In genomic region chr11:120186145-120186740, GRCm38 (mm10) we compare ENCODE assay signal across 8 mouse cellular contexts. TPM values are rescaled to one million over a fixed set of nuclear protein-coding genes. Genes with fewer than 3 reads are reported as not detected.
A peak's percentile ranks its signal among the peaks of the same experiment; 100 is the strongest.
DNase-seq lines count a peak whose midpoint lies in the region; ATAC-seq and TF ChIP-seq lines count a peak whose summit lies in the region.

No protein-coding gene starts in this region.

- peaks cover 18% of the 10 kb centered on the region for H3K4me1 ChIP-seq in cerebellum, adult 2 months (ENCODE audit: control insufficient read depth, insufficient read depth, low read length)
- peaks cover 47% of the 10 kb centered on the region for H3K4me1 ChIP-seq in testis, adult 2 months (ENCODE audit: control insufficient read depth, insufficient read depth, low read length)
- H3K4me1 ChIP-seq in liver, embryonic 13.5 days (replicated peaks): peaks cover 64% of the 10 kb centered on the region

- peak overlapping the region; percentile 57 for H3K4me3 ChIP-seq in cerebellum, adult 2 months (replicated peaks; ENCODE audit: insufficient read depth, low read depth, low read length)
- H3K4me3 ChIP-seq in testis, adult 2 months (ENCODE audit: control insufficient read depth, low read depth, low read length): peak overlapping the region; percentile 52
- peak overlapping the region; percentile 66 for H3K4me3 ChIP-seq in liver, embryonic 13.5 days (replicated peaks)

- H3K9me3 ChIP-seq in liver, embryonic 13.5 days (replicated peaks): no peaks in the 10 kb centered on the region

- 38% methylated on average over 18 of the region's 18 CpGs for WGBS in cerebellum, adult 2 months
- 20% methylated on average over 18 of the region's 18 CpGs for WGBS in liver, embryonic 13.5 days (ENCODE audit: insufficient replicate concordance)

- no peak for DNase-seq in cerebellum, adult 2 months
- DNase-seq in cerebellum, adult 9-10 months: no peak
- no peak for DNase-seq in testis, postnatal 10 days (ENCODE audit: low spot score)
- DNase-seq in liver, embryonic 13.5 days: no peak
- DNase-seq in yolk sac, embryonic 10.5 days (ENCODE audit: low spot score): peak; percentile 34
- no peak for DNase-seq in layer of hippocampus, postnatal 14 days (ENCODE audit: low spot score in 2 of 2)
- DNase-seq in ovary, postnatal 14 days (ENCODE audit: low spot score): no peak

- peak overlapping the region; percentile 79 for H3K4me2 ChIP-seq in liver, embryonic 13.5 days

- ATAC-seq in liver, embryonic 13.5 days (ENCODE audit: low read depth): no peak

- no peak for TF ChIP-seq POLR2A in cerebellum, adult 2 months (IDR thresholded peaks at IDR 0.05; ENCODE audit: borderline replicate concordance, insufficient read depth, low read length)
- no peak for TF ChIP-seq POLR2A in testis, adult 2 months (IDR thresholded peaks at IDR 0.05; ENCODE audit: control insufficient read depth, low read depth, low read length)

- no peaks in the 10 kb centered on the region for H3K27me3 ChIP-seq in cerebellum, adult 2 months (ENCODE audit: control insufficient read depth, insufficient read depth, low read length)
- no peaks in the 10 kb centered on the region for H3K27me3 ChIP-seq in testis, adult 2 months (ENCODE audit: control insufficient read depth, insufficient read depth, low read length)
- peaks cover 92% of the 10 kb centered on the region for H3K27me3 ChIP-seq in liver, embryonic 13.5 days

- H3K36me3 ChIP-seq in testis, adult 2 months (ENCODE audit: control insufficient read depth, insufficient read depth, low read length): no peaks in the 10 kb centered on the region
- 0 out of 2 replicates have a peak, but pooled peaks cover 2% of the 10 kb centered on the region for H3K36me3 ChIP-seq in liver, embryonic 13.5 days

- TF ChIP-seq CTCF in cerebellum, adult 2 months (IDR thresholded peaks at IDR 0.05; ENCODE audit: borderline replicate concordance, insufficient read depth, low read depth, low read length): no peak
- no peak for TF ChIP-seq CTCF in testis, adult 2 months (IDR thresholded peaks at IDR 0.05; ENCODE audit: control insufficient read depth, insufficient read depth, insufficient replicate concordance, low read depth, low read length)

- H3K27ac ChIP-seq in cerebellum, adult 2 months (ENCODE audit: insufficient read depth, low read length): peak overlapping the region; percentile 52
- peak overlapping the region; percentile 56 for H3K27ac ChIP-seq in testis, adult 2 months (ENCODE audit: control insufficient read depth, insufficient read depth, low read depth, low read length)
- peak overlapping the region; percentile 84 for H3K27ac ChIP-seq in liver, embryonic 13.5 days

- peak overlapping the region; percentile 71 for H3K9ac ChIP-seq in liver, embryonic 13.5 days

RNA-seq across cellular contexts. Expression of gene Slc38a10, which starts 35.1 kb away (rescaled TPM):
- 72.5 and 73.2 TPM in 2 replicates for polyA plus RNA-seq in cerebellum, adult 2 months (2012; rRNA removed)
- polyA plus RNA-seq in testis, adult 2 months (2012; rRNA removed): 76.3 and 90.4 TPM in 2 replicates
- polyA plus RNA-seq in liver, embryonic 13.5 days (2015; fragmentation: Nextera tagmentation; extraction: Ambion mirVana): 35.5 and 38.3 TPM in 2 replicates
- 10 to 100 TPM; 94.1 to 94.8 TPM for total RNA-seq in layer of hippocampus, postnatal 14 days (2021)

RNA-seq across cellular contexts. Expression of gene Bahcc1, which starts 46.5 kb away (rescaled TPM):
- 17.0 and 17.6 TPM in 2 replicates for polyA plus RNA-seq in cerebellum, adult 2 months (2012; rRNA removed)
- 2.3 and 2.9 TPM in 2 replicates for polyA plus RNA-seq in testis, adult 2 months (2012; rRNA removed)
- polyA plus RNA-seq in liver, embryonic 13.5 days (2015; fragmentation: Nextera tagmentation; extraction: Ambion mirVana): 1.3 and 1.4 TPM in 2 replicates
- 10 to 100 TPM; 20.3 to 20.7 TPM for total RNA-seq in layer of hippocampus, postnatal 14 days (2021)
